Mouse (Mus musculus) stomach, postnatal 0 days (tissue): ENCODE measurements around the gene Psmd11. TPM values are rescaled to one million over a fixed set of nuclear protein-coding genes. Genes with fewer than 3 reads are reported as not detected.
"Not testable (repeated sequence)": the region's sequence is repeated elsewhere in the genome, so short reads cannot be mapped to it uniquely, and the experiment has no call there.

Source experiments
- ATAC-seq: fragments of 200-750 bp; cut with Nextera tagmentation; 2 replicates; pipeline ENCODE4 v1.8.0; 2017; ENCODE audit not compliant: low FRiP score, low TSS enrichment
- DNase-seq: peaks from one replicate; pipeline ENCODE4 v3.0.0-alpha.2; 2016; ENCODE audit warnings: low spot score
- H3K27ac ChIP-seq: fragments of 300-500 bp; sonication (generic); replicated peaks from 2 replicates; pipeline ENCODE4 v1.5.1; 2014; ENCODE audit warnings: mild to moderate bottlenecking, control low read depth
- H3K27me3 ChIP-seq: fragments of 300-500 bp; sonication (generic); 2 replicates; pipeline ENCODE4 v1.6.1; 2014; ENCODE audit warnings: low read length; ENCODE audit not compliant: control insufficient read depth, insufficient read depth
- H3K36me3 ChIP-seq: fragments of 300-500 bp; sonication (generic); 2 replicates; pipeline ENCODE4 v1.6.1; 2014; ENCODE audit warnings: low read length, mixed read lengths; ENCODE audit not compliant: control insufficient read depth, insufficient read depth
- H3K4me1 ChIP-seq: fragments of 300-500 bp; sonication (generic); replicated peaks from 2 replicates; pipeline ENCODE4 v1.6.1; 2014; ENCODE audit warnings: antibody characterized with exemption; ENCODE audit not compliant: control insufficient read depth, insufficient read depth
- H3K4me2 ChIP-seq: fragments of 300-500 bp; sonication (generic); replicated peaks from 2 replicates; pipeline ENCODE4 v1.6.1; 2014; ENCODE audit warnings: low read depth, mild to moderate bottlenecking, control low read depth, moderate library complexity
- H3K4me3 ChIP-seq: fragments of 300-500 bp; sonication (generic); 2 replicates; pipeline ENCODE4 v1.5.1; 2014; ENCODE audit warnings: low read depth, low read length, control low read depth
- H3K9ac ChIP-seq: fragments of 300-500 bp; sonication (generic); 2 replicates; pipeline ENCODE4 v1.6.1; 2014; ENCODE audit warnings: mild to moderate bottlenecking, low read length, control low read depth, mixed read lengths
- H3K9me3 ChIP-seq: fragments of 300-500 bp; sonication (generic); 2 replicates; pipeline ENCODE4 v1.6.1; 2016; ENCODE audit warnings: low read length; ENCODE audit not compliant: control insufficient read depth
- CTCF ChIP-seq: IDR thresholded peaks from 2 replicates; pipeline ENCODE4 v1.5.1; 2016; ENCODE audit warnings: antibody characterized with exemption, low read depth, mild to moderate bottlenecking, moderate library complexity
- EP300 ChIP-seq: optimal IDR thresholded peaks from 2 replicates; pipeline ENCODE3; 2016; ENCODE audit warnings: antibody characterized with exemption
- WGBS: fragments of 180-500 bp; shearing (Covaris S2); extraction: QIAGEN DNeasy Blood & Tissue Kit; methylation state at CpG from one replicate; pipeline ENCODE4 v1.1.7; 2014; 5-methylcytosine and 5-hydroxymethylcytosine counted together
- polyA plus RNA-seq: library from polyadenylated mRNA; unstranded; fragments of >200 nt; fragmentation: Nextera tagmentation; extraction: Ambion mirVana; gene quantifications from 2 replicates; pipeline ENCODE4 v1.2.1, GENCODE M21; 2015

Psmd11 gene
- polyA plus RNA-seq, result 189 and 211 TPM in 2 replicates

DNA sequence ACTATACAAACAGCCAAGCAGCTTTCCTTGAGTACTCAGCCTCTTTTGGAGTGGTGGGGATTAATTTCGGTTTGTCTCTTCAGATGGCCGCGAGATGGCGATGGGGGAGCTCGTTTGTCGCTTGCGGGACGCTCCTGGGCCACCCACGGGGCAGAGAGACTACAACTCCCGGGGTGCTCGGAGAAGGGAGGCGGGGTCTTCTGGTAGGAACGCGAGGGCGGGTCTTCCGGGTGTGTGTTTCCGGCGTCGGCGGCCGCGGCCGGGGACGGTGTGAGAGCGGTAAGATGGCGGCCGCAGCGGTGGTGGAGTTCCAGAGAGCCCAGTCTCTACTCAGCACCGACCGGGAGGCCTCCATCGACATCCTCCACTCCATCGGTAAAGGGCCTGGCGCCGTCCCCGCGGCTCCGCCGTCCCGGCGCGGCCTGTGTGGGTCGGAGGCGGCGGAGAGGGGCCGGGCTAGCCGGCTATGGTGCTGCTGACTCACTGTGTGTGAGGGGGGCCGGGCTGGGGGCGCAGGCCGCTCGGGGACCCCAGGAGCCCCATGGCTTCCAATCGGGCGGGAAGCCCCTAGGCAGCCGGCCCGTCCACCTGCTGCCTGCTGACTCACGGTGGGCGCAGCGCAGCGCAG is at the start of gene Psmd11:
TSS of gene Psmd11 (plus strand) at position 235 of the 628 bp plus-strand sequence.
- no peaks in the 10 kb centered on the region for H3K9me3 ChIP-seq
- ATAC-seq, result peak; percentile 99
- peak within 1 kb of the TSS; percentile 93 for H3K27ac ChIP-seq
- peak within 1 kb of the TSS; percentile 98 for H3K4me3 ChIP-seq
- H3K36me3 ChIP-seq, result no peaks in the 10 kb centered on the region
- peak within 1 kb of the TSS; percentile 97 for H3K9ac ChIP-seq
- DNase-seq, result peak; percentile 96
- H3K4me1 ChIP-seq, result no peaks in the 10 kb centered on the region
- H3K27me3 ChIP-seq, result no peaks in the 10 kb centered on the region
- H3K4me2 ChIP-seq, result peak within 1 kb of the TSS; percentile 71
- 0% methylated on average over 54 of the region's 58 CpGs for WGBS
- peak; percentile 86 for TF ChIP-seq CTCF
- no peak for TF ChIP-seq EP300

DNA sequence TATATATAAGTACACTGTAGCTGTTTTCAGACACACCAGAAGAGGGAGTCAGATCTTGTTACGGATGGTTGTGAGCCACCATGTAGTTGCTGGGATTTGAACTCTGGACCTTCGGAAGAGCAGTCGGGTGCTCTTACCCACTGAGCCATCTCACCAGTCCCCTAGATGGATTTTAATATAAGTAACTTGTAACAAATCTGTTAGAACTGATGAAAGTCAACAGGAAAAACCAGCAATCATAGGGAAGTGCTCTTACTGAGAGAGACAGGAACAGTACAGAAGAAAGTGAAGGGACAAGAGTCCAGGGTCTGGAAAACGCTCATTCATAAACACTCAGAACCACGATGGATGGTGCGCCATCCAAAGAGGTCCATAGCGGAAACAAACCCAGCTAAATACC is 49.2 kb upstream of the Psmd11 start:
- not testable (repeated sequence) for ATAC-seq

GRCm38 (mm10) chr11:80382626-80383018 is 45.8 kb upstream of the Psmd11 start:
- Histone ChIP-seq H3K9me3 (no peaks in the 10 kb centered on the region), H3K4me3 (peak overlapping the region; percentile 97), H3K9ac (peak overlapping the region; percentile 67), H3K4me1 (peaks cover 2% of the 10 kb centered on the region; the same call in 1 of the 2 replicates), H3K4me2 (peak overlapping the region; percentile 67), H3K27ac (peak overlapping the region; percentile 97), H3K27me3 (no peaks in the 10 kb centered on the region), H3K36me3 (no peaks in the 10 kb centered on the region)
- WGBS, result 2% methylated on average over 12 of the region's 12 CpGs
- peak; percentile 30 for DNase-seq
- no peak for TF ChIP-seq EP300
- TF ChIP-seq CTCF, result no peak
- 0 out of 2 replicates have a peak, but pooled peaks have one; percentile 30 for ATAC-seq

More for the DNA sequence above, 49.2 kb upstream of the Psmd11 start:
- WGBS, result 93% methylated on average over 7 of the region's 7 CpGs
- H3K9me3 ChIP-seq, H3K27ac ChIP-seq, H3K36me3 ChIP-seq, H3K4me2 ChIP-seq, DNase-seq, H3K27me3 ChIP-seq, H3K9ac ChIP-seq, H3K4me3 ChIP-seq, H3K4me1 ChIP-seq: not testable (repeated sequence)

GRCm38 (mm10) chr11:80383019-80383625 is 45.3 kb upstream of the Psmd11 start, which contains the start of gene Zfp207:
Gene Zfp207 (plus strand): TSS chr11:80383279.
- peak; percentile 9 for TF ChIP-seq EP300
- TF ChIP-seq CTCF, result peak; percentile 8; the same call in 1 of the 2 replicates
- under 1% methylated on average over 33 of the region's 33 CpGs for WGBS

GRCm38 (mm10) chr11:80383626-80384046 is 44.8 kb upstream of the Psmd11 start:
- H3K4me2 ChIP-seq, result peak overlapping the region; percentile 29; the same call in 1 of the 2 replicates
- H3K9ac ChIP-seq, result peak overlapping the region; percentile 99
- peaks cover 2% of the 10 kb centered on the region; the same call in 1 of the 2 replicates for H3K4me1 ChIP-seq
- DNase-seq, result peak; percentile 57
- peak overlapping the region; percentile 97 for H3K27ac ChIP-seq
- peak overlapping the region; percentile 97 for H3K4me3 ChIP-seq
- H3K9me3 ChIP-seq, result no peaks in the 10 kb centered on the region
- no peaks in the 10 kb centered on the region for H3K27me3 ChIP-seq
- no peaks in the 10 kb centered on the region for H3K36me3 ChIP-seq
- under 1% methylated on average over 20 of the region's 20 CpGs for WGBS
- no peak; the same call in 1 of the 2 replicates for ATAC-seq
- TF ChIP-seq EP300 (peak; percentile 14), CTCF (peak; percentile 6; the same call in 1 of the 2 replicates)

More at GRCm38 (mm10) chr11:80383019-80383625, 45.3 kb upstream of the Psmd11 start, which contains the start of gene Zfp207:
- Histone ChIP-seq H3K4me1 (peaks cover 2% of the 10 kb centered on the region; the same call in 1 of the 2 replicates), H3K4me3 (peak within 1 kb of the TSS; percentile 97), H3K27me3 (no peaks in the 10 kb centered on the region), H3K27ac (peak within 1 kb of the TSS; percentile 97), H3K9me3 (no peaks in the 10 kb centered on the region), H3K36me3 (no peaks in the 10 kb centered on the region), H3K9ac (peak within 1 kb of the TSS; percentile 99), H3K4me2 (peak within 1 kb of the TSS; percentile 67)
- ATAC-seq (peak; percentile 97), DNase-seq (peak; percentile 97)
